Mouse (Mus musculus): ENCODE measurements around the gene Anks6.

- TF ChIP-seq CTCF (IDR thresholded peaks at IDR 0.05; ENCODE audit: low read depth, low read length) = no peak
- no peak for TF ChIP-seq POLR2A (IDR thresholded peaks at IDR 0.05; ENCODE audit: extremely low read depth, insufficient read depth, low read length)
Measured at GRCm38 (mm10) chr4:47080647-47081010, 23.4 kb upstream of the Anks6 start.
